Mouse (Mus musculus) layer of hippocampus, postnatal 10 days (tissue): ENCODE measurements around the gene Tspoap1. TPM values are rescaled to one million over a fixed set of nuclear protein-coding genes. Genes with fewer than 3 reads are reported as not detected.

Experiments used
- DNase-seq, 2 experiments: peaks; one replicate each; pipeline ENCODE4 v3.0.0; 2021; ENCODE audit warnings: low spot score in 2 of 2
- total RNA-seq, 2 experiments: library from RNA; stranded (reverse); gene quantifications; 2 replicates each; pipeline ENCODE4 v1.2.3; 2021

The Tspoap1 gene
- total RNA-seq, 2 experiments from 2014 or later, result 149 to 174 TPM

- DNase-seq, result no peak
These were observed 1.3 kb upstream of the Tspoap1 start for GRCm38 (mm10) chr11:87758957-87759608.

DNA sequence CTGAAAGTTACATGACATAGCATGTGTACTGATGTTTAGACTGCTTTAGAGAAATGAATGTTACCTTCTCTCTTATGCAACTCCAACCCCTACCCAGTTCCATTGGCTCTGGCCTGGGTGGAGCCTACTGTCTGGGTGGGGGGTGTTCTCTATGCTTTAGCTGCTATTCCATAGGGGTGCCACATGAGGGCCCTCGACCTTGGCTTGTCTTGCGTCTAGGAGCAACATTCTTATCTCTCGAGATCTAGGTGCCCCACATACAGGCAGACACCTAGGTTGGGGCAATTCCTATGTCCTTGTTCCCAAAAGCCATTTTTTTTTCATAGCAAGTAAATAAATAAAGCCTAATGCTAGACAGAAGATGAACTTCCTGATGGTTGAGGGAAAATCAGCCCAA, 734 bp upstream of the Tspoap1 start:
- DNase-seq, result peak; percentile 63 to 68

- DNase-seq, result no peak
These were observed 910 bp downstream of the Tspoap1 start for GRCm38 (mm10) chr11:87761181-87761721.

- DNase-seq, result no peak
These were observed 1.7 kb downstream of the Tspoap1 start for GRCm38 (mm10) chr11:87761806-87762701.

DNA sequence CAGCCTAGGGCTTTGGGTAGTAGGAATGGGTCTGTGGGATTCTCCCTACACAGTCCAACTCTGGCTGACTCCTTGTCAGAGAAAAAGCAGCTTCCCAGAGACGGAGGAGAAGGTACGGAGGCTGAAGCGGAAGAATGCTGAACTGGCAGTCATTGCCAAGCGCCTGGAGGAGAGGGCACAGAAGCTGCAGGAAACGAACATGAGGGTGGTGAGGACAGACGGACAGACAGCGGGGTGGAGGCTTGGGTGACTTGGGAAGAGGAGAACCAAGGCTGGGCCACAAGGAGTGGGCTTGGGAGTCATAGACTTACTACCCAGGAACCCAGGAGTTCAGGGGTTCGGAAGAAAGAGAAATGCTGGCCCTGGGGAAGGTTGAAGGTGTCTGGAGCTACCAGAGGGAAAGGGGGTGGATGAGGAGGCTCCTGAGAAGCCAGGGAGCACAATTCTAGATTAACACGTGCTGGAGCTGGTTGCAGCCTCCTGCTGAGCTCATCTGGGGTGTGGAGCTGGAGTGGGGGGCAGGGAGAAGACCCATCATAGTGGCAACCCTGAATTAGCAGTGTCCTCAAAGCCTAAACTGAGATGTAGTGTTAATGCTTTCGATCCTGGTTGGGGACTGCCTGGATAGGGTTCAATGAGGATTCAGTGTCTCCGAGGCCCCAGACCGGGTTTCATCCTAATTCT, 2.5 kb downstream of the Tspoap1 start:
- peak in 1 of 2 experiments; percentile 26 for DNase-seq

- peak; percentile 56 to 67 for DNase-seq
These were observed 3.2 kb downstream of the Tspoap1 start for GRCm38 (mm10) chr11:87763511-87763987.

DNA sequence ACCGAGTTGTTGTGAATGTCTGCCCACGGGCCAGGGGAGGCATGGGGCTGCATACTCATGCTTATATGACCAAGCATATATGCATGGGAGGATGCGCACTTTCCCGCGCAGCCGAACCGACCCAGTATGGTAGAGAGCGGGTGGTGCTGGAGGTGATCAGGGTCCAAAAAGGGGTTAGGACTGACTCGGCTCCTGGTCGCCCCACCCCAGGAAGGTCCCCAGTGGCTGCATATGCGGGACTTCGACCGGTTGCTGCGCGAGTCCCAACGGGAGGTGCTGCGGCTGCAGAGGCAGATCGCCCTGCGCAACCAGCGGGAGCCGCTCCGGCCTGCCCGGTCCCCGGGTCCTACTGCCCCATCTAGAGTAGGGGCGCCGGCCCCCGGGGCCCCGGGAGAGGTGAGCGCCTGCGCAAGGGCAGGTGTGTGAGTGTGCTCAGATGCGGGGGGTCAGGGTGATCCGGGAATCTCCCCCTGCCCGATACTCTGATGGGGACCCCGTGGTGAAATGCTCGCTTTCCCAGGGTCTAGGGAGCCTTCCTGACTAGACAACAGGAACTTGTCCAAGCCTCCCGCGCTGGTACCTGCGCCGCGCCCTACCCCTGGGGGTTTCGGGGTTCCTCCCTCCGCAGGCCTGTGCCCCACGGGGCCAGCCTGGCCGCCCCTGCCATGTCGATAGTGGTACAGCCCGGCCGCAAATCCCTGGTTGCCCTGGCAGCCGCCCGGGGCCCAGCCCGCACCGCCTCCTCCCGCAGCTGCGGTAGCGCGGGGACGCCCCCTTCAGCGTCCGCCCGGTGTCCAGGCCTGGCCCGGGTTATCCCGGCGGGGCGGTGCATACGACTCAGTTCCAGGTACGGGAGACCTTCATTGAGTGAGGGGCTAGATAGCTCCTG, 3.9 kb downstream of the Tspoap1 start:
- DNase-seq, result peak; percentile 58 to 74

DNA sequence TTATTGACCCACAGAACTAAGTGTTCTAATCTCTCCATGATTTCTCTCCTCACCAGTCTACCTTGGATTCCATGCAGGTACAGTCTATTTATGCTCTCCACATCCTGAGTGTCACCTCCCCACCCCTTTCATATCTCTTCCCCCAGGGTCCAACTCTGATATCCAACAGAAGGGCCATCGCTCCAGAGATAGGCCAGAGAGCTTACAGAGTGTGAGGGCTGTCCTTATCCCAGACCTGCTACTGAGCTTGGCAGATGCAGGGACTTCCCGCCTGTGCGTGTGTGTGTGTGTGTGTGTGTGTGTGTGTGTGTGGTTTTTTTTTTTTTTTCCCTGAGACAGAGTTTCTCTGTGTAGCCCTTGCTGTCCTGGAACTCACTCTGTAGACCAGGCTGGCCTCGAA, 8.4 kb downstream of the Tspoap1 start:
- no peak for DNase-seq

DNA sequence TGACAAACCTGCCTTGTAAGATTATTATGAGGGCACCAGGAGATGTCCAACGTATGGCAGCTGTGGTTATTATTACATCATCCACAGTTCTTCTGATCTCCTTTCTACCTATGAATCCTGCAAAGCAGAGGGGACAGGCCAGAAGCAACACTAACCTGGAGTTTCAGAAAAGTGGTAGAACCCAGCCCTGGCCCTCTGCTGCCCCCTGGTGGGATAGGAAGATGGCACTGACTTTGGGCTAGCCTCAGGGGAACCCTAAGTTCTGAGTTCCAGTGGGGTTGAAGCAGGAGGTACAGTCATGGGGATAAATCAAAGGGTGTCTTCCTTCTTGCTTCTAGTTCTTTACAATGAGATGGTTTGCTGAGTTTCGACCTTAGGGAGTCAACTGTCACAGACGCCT, 10.6 kb downstream of the Tspoap1 start:
- peak; percentile 82 to 84 for DNase-seq

- DNase-seq, result no peak
These were observed 12.0 kb downstream of the Tspoap1 start for GRCm38 (mm10) chr11:87772354-87772753.

DNA sequence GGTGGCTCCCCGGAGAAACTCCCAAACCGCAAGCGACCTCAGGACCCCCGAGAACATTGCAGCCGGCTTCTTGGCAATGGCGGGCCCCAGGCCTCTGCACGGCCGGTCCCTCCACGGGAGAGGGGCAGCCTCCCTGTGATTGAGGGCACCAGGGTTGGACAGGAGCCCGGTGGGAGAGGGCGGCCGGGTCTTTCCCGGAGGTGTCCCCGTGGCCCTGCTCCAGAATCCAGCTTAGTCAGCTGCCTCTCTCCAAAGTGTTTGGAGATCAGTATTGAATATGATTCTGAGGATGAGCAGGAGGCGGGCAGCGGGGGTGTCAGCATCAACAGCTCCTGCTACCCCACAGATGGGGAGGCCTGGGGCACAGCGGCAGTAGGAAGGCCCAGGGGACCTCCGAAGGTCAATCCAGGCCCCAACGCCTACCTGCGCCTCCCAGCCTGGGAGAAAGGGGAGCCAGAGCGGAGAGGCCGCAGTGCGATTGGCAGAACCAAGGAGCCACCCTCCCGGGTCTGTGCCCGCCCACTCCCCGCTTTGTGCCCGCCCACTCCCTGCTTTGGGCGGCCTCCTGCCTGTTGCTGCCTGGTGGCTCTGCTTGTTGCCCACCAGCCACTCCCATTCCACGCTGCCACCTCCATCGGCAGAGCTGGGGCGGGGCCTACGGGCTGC, 17.9 kb downstream of the Tspoap1 start:
- DNase-seq, result peak; percentile 67 to 74

GRCm38 (mm10) chr11:87778915-87779314, 18.6 kb downstream of the Tspoap1 start:
- DNase-seq, result no peak

GRCm38 (mm10) chr11:87779392-87779791, 19.1 kb downstream of the Tspoap1 start:
- DNase-seq, result no peak

DNA sequence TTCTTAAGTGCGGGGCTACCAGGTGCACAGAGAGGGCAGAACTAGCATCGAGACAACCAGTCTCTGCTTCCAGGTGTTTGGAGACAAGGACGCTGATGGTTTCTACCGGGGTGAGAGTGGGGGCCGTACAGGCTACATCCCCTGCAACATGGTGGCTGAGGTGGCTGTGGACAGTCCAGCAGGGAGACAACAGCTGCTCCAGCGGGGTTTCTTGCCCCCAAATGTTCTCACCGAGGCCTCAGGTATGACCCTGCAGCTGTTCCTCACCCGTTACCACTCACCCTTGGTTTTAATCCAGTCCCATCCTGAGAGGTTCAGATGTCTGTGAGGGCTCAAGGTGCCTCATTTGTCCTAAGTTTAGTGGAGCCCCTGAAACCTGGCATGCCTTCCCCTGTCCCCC, 19.8 kb downstream of the Tspoap1 start:
- DNase-seq, result no peak

GRCm38 (mm10) chr11:87790088-87790487, 29.7 kb downstream of the Tspoap1 start:
- no peak for DNase-seq

- DNase-seq, result no peak
These were observed 33.1 kb downstream of the Tspoap1 start, which contains the start of gene Mpo for GRCm38 (mm10) chr11:87793460-87793859. Gene Mpo, plus strand, starts transcription at chr11:87793581.

DNA sequence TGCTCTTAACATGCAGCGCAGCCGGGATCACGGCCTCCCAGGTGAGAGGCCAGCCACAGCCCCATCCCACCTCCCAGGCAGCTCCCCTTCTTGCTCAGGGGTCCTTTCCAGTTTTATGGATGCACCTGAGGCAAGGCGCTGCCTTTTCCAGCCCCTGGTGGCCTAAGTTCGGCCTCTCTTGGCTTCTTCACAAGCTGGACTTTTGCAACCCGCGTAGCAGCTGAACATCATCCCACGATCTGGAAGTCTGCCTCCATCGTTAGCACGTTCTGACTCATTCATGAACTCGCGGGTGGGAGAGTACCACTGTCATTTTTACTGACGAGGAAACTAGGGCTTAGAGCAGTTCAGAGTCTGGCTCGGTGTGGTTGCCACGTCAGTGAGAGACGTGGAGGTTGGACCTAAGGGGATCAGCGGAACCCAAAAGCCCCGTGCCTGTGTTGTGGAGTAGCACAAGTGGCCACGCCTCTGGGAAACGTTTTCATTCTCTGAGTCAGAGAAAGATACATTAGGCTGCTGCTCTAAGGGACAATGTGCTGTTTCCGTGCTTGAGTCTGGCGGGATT, 41.5 kb downstream of the Tspoap1 start:
- DNase-seq, result no peak

- peak; percentile 50 to 61 for DNase-seq
These were observed 42.3 kb downstream of the Tspoap1 start for GRCm38 (mm10) chr11:87802621-87803020.

GRCm38 (mm10) chr11:87805448-87805847, 45.1 kb downstream of the Tspoap1 start:
- no peak for DNase-seq
